Mouse (Mus musculus): ENCODE data around the gene Mef2a.

Mef2a gene

DNA sequence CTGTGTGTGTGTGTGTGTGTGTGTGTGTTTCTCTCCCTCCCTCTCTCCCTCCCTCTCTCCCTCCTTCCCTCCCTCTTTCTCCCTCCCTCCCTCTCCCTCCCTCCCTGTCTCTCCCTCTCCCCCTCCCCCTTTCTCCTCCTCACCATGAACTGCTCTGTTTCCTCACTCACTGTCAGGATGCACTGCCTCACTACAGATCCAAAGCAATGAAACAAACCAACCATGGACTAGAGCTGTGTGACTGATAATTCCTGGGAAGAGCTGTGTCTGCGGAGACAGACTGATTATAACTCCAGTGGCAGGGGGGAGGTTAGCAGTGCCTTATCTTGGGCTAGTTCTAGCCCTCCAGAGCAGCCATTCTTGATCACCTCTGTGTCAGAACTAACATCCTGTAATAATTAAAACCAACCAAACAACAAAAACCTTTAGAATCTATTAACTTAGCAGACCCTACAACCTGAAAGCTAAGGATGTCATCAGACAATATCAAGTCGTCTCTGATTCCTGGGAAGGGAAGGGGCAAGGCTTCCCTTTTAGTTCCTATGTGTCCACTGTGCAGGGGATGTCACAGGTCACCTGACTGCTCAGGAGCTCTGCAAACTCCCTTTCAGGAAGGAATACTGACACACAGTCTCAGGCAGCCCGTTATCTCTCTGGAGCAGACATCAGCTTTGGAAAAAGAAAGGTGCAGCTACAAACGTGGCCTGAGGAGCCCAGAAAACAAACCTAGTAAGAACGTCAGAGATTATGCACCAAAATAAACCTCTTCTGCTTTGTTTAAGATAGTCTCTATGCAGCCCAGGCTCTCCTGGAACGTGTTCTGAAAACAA, 162.4 kb downstream of the Mef2a start:
- DNase-seq (ENCODE audit: low read depth, low spot score), result no peak

DNA sequence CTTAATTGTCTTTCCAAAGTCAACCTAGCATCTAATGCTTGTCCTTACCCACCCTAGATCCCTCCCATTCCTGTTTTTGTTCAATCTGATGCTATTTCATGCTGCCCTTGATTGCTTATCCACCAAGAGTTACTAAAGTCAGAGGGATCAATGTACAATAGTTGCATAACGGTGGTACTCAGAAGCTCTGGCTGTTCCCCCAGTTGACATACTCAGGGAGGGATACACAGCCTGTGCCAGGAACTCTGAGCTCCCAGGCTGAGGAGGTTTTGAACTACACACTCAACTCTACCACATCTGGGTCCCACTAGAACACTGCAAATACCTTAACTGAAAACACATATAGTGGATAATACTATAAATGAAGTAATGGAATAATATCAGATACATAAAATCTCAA, 164.3 kb downstream of the Mef2a start:
- no peak for DNase-seq (ENCODE audit: low read depth, low spot score)

DNA sequence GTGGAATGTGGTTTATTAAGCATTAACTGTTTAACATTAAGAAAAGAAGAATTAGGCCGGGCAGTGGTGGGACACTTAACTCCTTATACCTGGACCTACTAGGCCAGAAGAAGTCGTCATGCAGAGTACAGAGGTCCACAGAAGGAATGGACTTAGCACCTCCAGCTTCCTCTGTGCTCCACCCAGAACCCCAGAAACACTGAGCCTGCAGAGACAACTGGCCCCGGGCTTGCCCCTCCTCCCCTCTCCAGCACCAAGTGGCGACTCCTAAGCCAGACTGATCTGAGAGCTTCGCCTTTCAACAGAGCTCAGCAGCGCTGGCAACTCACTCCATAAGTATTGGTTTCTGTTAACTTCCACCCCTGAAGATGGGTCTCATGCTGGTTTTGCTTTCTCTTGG, 165.0 kb downstream of the Mef2a start:
- DNase-seq (ENCODE audit: low read depth, low spot score), result no peak

DNA sequence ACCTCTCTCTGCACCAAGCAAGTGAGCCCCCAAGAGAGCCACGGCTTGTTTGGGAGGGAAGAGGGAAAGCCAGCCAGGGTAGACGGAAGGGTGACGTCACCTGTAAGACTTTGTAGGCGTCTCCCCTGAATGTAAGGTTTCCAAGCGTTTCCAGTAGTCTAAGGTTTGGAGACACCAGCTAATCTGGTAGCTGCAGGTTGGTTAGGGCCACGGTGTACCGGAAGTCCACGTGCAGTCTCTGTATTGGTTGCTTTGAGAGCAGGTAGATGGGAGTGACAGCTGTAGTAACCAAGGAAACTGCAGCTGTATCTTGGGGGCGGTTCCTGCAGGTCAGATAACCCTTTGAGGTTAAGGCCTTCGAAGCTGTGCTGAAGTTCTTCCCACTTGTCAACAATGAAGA, 166.2 kb downstream of the Mef2a start:
- no peak for DNase-seq (ENCODE audit: low read depth, low spot score)

DNA sequence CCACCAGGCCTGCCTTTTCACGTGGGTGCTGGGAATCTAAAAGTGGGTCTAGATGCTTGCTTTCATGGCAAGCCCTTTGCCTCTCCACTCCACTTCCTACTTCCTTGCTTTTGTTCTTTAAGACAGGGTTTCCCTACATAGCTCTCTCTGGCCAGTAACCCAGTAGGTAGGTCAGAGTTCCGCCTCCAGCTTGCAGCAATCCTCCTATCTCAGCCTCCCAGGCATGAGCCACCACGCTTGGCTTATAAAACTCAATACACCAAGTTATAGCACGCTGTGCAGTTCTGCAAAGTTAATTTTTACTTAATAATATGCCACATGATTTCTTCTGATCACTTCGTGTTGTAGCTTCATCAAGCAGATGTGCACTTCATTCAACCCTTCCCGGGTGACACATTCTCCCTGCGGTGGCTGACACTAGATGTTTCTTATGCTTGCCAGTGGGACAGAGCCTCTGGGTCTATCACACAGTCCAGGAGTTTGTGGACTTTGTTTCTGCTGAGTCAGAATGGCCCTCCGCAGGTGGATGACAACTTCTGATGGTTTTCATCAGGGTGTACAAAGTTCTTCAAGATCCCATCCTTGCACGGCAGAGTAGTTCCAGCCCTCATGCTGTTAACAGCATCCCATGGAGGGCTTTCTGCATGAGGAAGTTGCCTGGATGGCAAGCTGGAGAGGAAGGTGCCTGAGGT, 166.8 kb downstream of the Mef2a start:
- DNase-seq (ENCODE audit: low read depth, low spot score), result no peak

DNA sequence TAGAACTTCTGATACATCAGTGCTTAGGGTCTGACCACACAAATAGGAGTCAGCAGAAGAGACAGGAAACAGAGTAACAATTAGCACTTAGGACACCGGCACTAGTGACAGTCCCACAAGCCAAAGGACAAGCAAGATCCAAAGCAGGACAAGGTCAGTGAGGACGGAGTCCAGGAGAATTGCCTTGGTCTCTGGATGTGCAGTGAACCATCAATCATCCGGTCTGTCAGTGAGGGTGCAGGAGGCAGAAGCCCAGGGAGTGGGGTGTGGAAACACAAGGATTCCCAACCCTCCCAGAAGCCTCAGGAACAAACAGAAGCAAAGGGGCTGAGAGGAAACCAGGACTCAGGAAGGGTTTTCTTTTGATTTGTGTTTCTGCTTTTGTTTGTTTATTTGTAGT, 169.0 kb downstream of the Mef2a start:
- DNase-seq (ENCODE audit: low read depth, low spot score), result no peak

DNA sequence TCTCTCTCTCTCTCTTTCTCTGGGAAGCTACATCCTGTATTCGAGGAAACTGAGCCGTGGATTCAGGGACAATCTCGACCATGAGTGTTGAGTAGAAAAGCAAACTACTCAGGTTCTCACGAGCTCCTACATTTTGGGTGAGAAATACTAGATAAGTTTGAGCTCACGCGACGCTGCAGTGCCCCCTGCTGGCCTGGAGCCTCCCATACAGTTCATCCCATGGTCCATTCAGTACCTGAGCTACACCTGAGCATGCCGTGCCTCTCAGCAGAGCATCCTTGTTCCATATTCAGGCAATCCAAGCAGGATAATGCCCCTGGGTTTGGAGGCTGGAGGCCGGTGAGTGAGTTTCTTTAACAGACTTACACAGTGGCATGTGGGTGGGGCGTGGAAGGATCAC, 173.2 kb downstream of the Mef2a start:
- DNase-seq (ENCODE audit: low read depth, low spot score), result peak; percentile 63

DNA sequence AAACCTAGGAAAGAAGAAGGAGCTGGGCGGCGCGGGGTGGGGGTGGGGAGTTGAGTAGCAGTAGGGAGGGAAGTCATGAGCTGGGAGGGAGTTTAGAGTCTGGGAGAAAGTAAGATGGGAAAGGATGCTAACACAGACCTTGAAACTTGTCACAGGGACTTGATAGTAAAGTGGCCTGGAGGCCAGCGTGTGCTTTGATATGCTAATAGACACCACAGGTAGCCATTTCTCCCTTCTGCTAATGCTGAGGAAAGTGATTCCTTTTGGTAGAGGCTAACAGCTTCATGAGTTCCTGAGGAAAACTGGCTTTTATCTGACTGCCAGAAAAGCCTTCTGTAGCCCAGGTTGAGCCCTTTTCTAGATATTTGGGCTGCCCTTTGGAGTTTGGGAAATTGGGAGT, 188.9 kb downstream of the Mef2a start:
- peak; percentile 80 for DNase-seq (ENCODE audit: low read depth, low spot score)

All from ES-CJ7 (cell line).